Mouse (Mus musculus) MEL (cell line): Measurements from ENCODE around the gene Bloc1s6.

ENCODE experiments used
- NELFE ChIP-seq: IDR thresholded peaks from 2 replicates; pipeline ENCODE4 v1.6.1; 2011; ENCODE audit warnings: low read depth, low read length, improper control_type of control experiment
- ZNF384 ChIP-seq: IDR thresholded peaks from 2 replicates; pipeline ENCODE4 v1.6.1; 2012; ENCODE audit warnings: low read depth, mild to moderate bottlenecking, inconsistent platforms, low read length, improper control_type of control experiment

- TF ChIP-seq NELFE = no peak
- no peak for TF ChIP-seq ZNF384
Observed at GRCm38 (mm10) chr2:122789311-122789710, 51.0 kb downstream of the Bloc1s6 start.
